Mouse (Mus musculus): ENCODE data around the gene Olfr1499. TPM values are rescaled to one million over a fixed set of nuclear protein-coding genes. Genes with fewer than 3 reads are reported as not detected.

The Olfr1499 gene
- polyA plus RNA-seq, 1 experiment from 2014 or later, result not detected

GRCm38 (mm10) chr19:13777578-13777977 is 41.7 kb downstream of the Olfr1499 start, which contains the start of gene Olfr1496:
Gene Olfr1496, plus strand, starts transcription at chr19:13777878.
- Histone ChIP-seq H3K27ac (ENCODE audit: low read depth, low read length) (no peak within 1 kb of the TSS), H3K9ac (ENCODE audit: low read length) (no peak within 1 kb of the TSS), H3K9me3 (ENCODE audit: control insufficient read depth, low read length) (no peaks in the 10 kb centered on the region), H3K36me3 (ENCODE audit: control insufficient read depth, insufficient read depth, low read length) (no peaks in the 10 kb centered on the region), H3K27me3 (ENCODE audit: control insufficient read depth, insufficient read depth, low read length) (no peaks in the 10 kb centered on the region), H3K4me1 (ENCODE audit: control insufficient read depth, insufficient read depth, low read length) (no peaks in the 10 kb centered on the region), H3K4me2 (no peak within 1 kb of the TSS), H3K4me3 (ENCODE audit: low read depth, low read length) (no peak within 1 kb of the TSS)
- DNase-seq (ENCODE audit: low spot score, missing footprints), result no peak
- ATAC-seq (ENCODE audit: low FRiP score), result no peak
- WGBS, result 84% methylated on average over 1 of the region's 1 CpGs

- Histone ChIP-seq H3K9me3 (ENCODE audit: control insufficient read depth, low read length) (no peaks in the 10 kb centered on the region), H3K4me2 (no peak overlapping the region), H3K36me3 (ENCODE audit: control insufficient read depth, insufficient read depth, low read length) (no peaks in the 10 kb centered on the region), H3K4me1 (ENCODE audit: control insufficient read depth, insufficient read depth, low read length) (no peaks in the 10 kb centered on the region), H3K27ac (ENCODE audit: low read depth, low read length) (no peak overlapping the region), H3K4me3 (ENCODE audit: low read depth, low read length) (no peak overlapping the region), H3K27me3 (ENCODE audit: control insufficient read depth, insufficient read depth, low read length) (no peaks in the 10 kb centered on the region), H3K9ac (ENCODE audit: low read length) (no peak overlapping the region)
- DNase-seq (ENCODE audit: low spot score, missing footprints) (no peak), ATAC-seq (ENCODE audit: low FRiP score) (no peak)
- 88% methylated on average over 9 of the region's 9 CpGs for WGBS
Measured at GRCm38 (mm10) chr19:13768565-13769276, 50.5 kb downstream of the Olfr1499 start.

GRCm38 (mm10) chr19:13764306-13764705 is 54.9 kb downstream of the Olfr1499 start, which contains the start of gene Olfr1495:
Gene Olfr1495, plus strand, starts transcription at chr19:13764606.
- no peak within 1 kb of the TSS for H3K4me3 ChIP-seq (ENCODE audit: low read depth, low read length)
- no peaks in the 10 kb centered on the region for H3K36me3 ChIP-seq (ENCODE audit: control insufficient read depth, insufficient read depth, low read length)
- no peaks in the 10 kb centered on the region for H3K9me3 ChIP-seq (ENCODE audit: control insufficient read depth, low read length)
- H3K27me3 ChIP-seq (ENCODE audit: control insufficient read depth, insufficient read depth, low read length), result no peaks in the 10 kb centered on the region
- 84% methylated on average over 3 of the region's 3 CpGs for WGBS
- no peak for DNase-seq (ENCODE audit: low spot score, missing footprints)
- no peak within 1 kb of the TSS for H3K9ac ChIP-seq (ENCODE audit: low read length)
- H3K4me2 ChIP-seq, result no peak within 1 kb of the TSS
- no peaks in the 10 kb centered on the region for H3K4me1 ChIP-seq (ENCODE audit: control insufficient read depth, insufficient read depth, low read length)
- no peak for ATAC-seq (ENCODE audit: low FRiP score)
- no peak within 1 kb of the TSS for H3K27ac ChIP-seq (ENCODE audit: low read depth, low read length)

Other genes with a start within 250 kb of the Olfr1499 start
- not detected in 2 replicates for gene Olfr1484, start 235.9 kb downstream of the Olfr1499 start, polyA plus RNA-seq (2014; fragmentation: Nextera tagmentation; extraction: Ambion mirVana)
- not detected in 2 replicates for gene Olfr1487, start 202.1 kb downstream of the Olfr1499 start, polyA plus RNA-seq (2014; fragmentation: Nextera tagmentation; extraction: Ambion mirVana)
- not detected in 2 replicates for gene Olfr1489, start 187.8 kb downstream of the Olfr1499 start, polyA plus RNA-seq (2014; fragmentation: Nextera tagmentation; extraction: Ambion mirVana)
- not detected in 2 replicates for gene Olfr1490, start 168.4 kb downstream of the Olfr1499 start, polyA plus RNA-seq (2014; fragmentation: Nextera tagmentation; extraction: Ambion mirVana)
- not detected in 2 replicates for gene Olfr1491, start 122.2 kb downstream of the Olfr1499 start, polyA plus RNA-seq (2014; fragmentation: Nextera tagmentation; extraction: Ambion mirVana)
- not detected in 2 replicates for gene Olfr1493-ps1, start 96.2 kb downstream of the Olfr1499 start, polyA plus RNA-seq (2014; fragmentation: Nextera tagmentation; extraction: Ambion mirVana)
- gene Olfr1494, start 79.7 kb downstream of the Olfr1499 start, polyA plus RNA-seq (2014; fragmentation: Nextera tagmentation; extraction: Ambion mirVana), result not detected in 2 replicates
- not detected in 2 replicates for gene Olfr1495, start 54.8 kb downstream of the Olfr1499 start, polyA plus RNA-seq (2014; fragmentation: Nextera tagmentation; extraction: Ambion mirVana)
- not detected in 2 replicates for gene Olfr1496, start 41.6 kb downstream of the Olfr1499 start, polyA plus RNA-seq (2014; fragmentation: Nextera tagmentation; extraction: Ambion mirVana)
- gene Olfr1497, start 21.2 kb downstream of the Olfr1499 start, polyA plus RNA-seq (2014; fragmentation: Nextera tagmentation; extraction: Ambion mirVana), result not detected in 2 replicates
- not detected in 2 replicates for gene Olfr1500, start 11.0 kb upstream of the Olfr1499 start, polyA plus RNA-seq (2014; fragmentation: Nextera tagmentation; extraction: Ambion mirVana)
- gene Olfr1501, start 31.2 kb upstream of the Olfr1499 start, polyA plus RNA-seq (2014; fragmentation: Nextera tagmentation; extraction: Ambion mirVana), result not detected in 2 replicates
- gene Olfr1502, start 42.3 kb upstream of the Olfr1499 start, polyA plus RNA-seq (2014; fragmentation: Nextera tagmentation; extraction: Ambion mirVana), result not detected in 2 replicates
- gene Olfr1504, start 78.5 kb upstream of the Olfr1499 start, polyA plus RNA-seq (2014; fragmentation: Nextera tagmentation; extraction: Ambion mirVana), result not detected in 2 replicates
- not detected in 2 replicates for gene Olfr1505, start 94.1 kb upstream of the Olfr1499 start, polyA plus RNA-seq (2014; fragmentation: Nextera tagmentation; extraction: Ambion mirVana)

Measured in midbrain, embryonic 11.5 days (tissue).